Mouse (Mus musculus) liver, embryonic 14.5 days (tissue): ENCODE results near the gene Fmnl2. TPM values are rescaled to one million over a fixed set of nuclear protein-coding genes. Genes with fewer than 3 reads are reported as not detected.

Experiments
- ATAC-seq: fragments of 200-750 bp; cut with Nextera tagmentation; 2 replicates; pipeline ENCODE4 v1.8.0; 2017; ENCODE audit warnings: moderate number of reproducible peaks, mild to moderate bottlenecking, moderate library complexity; ENCODE audit not compliant: insufficient read depth
- DNase-seq, 3 experiments: peaks; one replicate each; pipeline ENCODE4 v3.0.0-alpha.2; 2012 to 2013; ENCODE audit warnings: low read depth in 3 of 3, low spot score in 3 of 3
- H3K27ac ChIP-seq: fragments of 300-500 bp; sonication (generic); 2 replicates; pipeline ENCODE4 v1.5.1; 2014; ENCODE audit warnings: moderate library complexity, mild to moderate bottlenecking, control low read depth, inconsistent platforms
- H3K27me3 ChIP-seq: fragments of 300-500 bp; sonication (generic); 2 replicates; pipeline ENCODE4 v1.6.1; 2014; ENCODE audit warnings: mild to moderate bottlenecking, low read length, moderate library complexity; ENCODE audit not compliant: control insufficient read depth, insufficient read depth
- H3K36me3 ChIP-seq: fragments of 300-500 bp; sonication (generic); replicated peaks from 2 replicates; pipeline ENCODE4 v1.6.1; 2014; ENCODE audit warnings: low read depth; ENCODE audit not compliant: control insufficient read depth, insufficient read depth
- H3K4me1 ChIP-seq, 2 experiments: fragments of 200-500 bp in 1 of 2; fragments of 300-500 bp in 1 of 2; sonication (generic) in 1 of 2; replicated peaks; 2 replicates each; pipeline ENCODE4 v1.6.1; 2012 to 2014; ENCODE audit warnings: antibody characterized with exemption in 1 of 2, inconsistent platforms in 1 of 2, low read length in 1 of 2; ENCODE audit not compliant: control insufficient read depth in 2 of 2, insufficient read depth in 2 of 2
- H3K4me2 ChIP-seq: fragments of 300-500 bp; sonication (generic); 2 replicates; pipeline ENCODE4 v1.6.1; 2014; ENCODE audit warnings: low read depth, mild to moderate bottlenecking, control low read depth, moderate library complexity
- H3K4me3 ChIP-seq, 2 experiments: fragments of 200-500 bp in 1 of 2; fragments of 300-500 bp in 1 of 2; sonication (generic) in 1 of 2; 2 replicates each; pipeline ENCODE4 v1.5.1; 2012 to 2014; ENCODE audit warnings: low read depth in 2 of 2, low read length in 2 of 2, mild to moderate bottlenecking in 2 of 2, control low read depth in 1 of 2, inconsistent platforms in 1 of 2, moderate library complexity in 1 of 2; ENCODE audit not compliant: insufficient read depth in 1 of 2
- H3K9ac ChIP-seq: fragments of 300-500 bp; sonication (generic); replicated peaks from 2 replicates; pipeline ENCODE4 v1.6.1; 2014; ENCODE audit warnings: mild to moderate bottlenecking, control low read depth, moderate library complexity
- H3K9me3 ChIP-seq: fragments of 300-500 bp; sonication (generic); 2 replicates; pipeline ENCODE4 v1.6.1; 2016; ENCODE audit warnings: low read length, mixed read lengths; ENCODE audit not compliant: control insufficient read depth
- CTCF ChIP-seq: IDR thresholded peaks from 2 replicates; pipeline ENCODE4 v1.5.1; 2016; ENCODE audit warnings: antibody characterized with exemption, low read depth, control low read depth
- EP300 ChIP-seq: IDR thresholded peaks from 2 replicates; pipeline ENCODE4 v1.6.1; 2016; ENCODE audit warnings: antibody characterized with exemption, low read depth
- WGBS: fragments of 180-500 bp; shearing (Covaris S2); extraction: QIAGEN DNeasy Blood & Tissue Kit; methylation state at CpG from one replicate; pipeline ENCODE4 v1.1.7; 2014; ENCODE audit not compliant: insufficient replicate concordance; 5-methylcytosine and 5-hydroxymethylcytosine counted together
- polyA plus RNA-seq, 2 experiments: library from polyadenylated mRNA; depleted of rRNA in 1 of 2; stranded (reverse) in 1 of 2; unstranded in 1 of 2; fragments of >200 nt; fragmentation: Nextera tagmentation in 1 of 2; extraction: Ambion mirVana in 1 of 2; gene quantifications; 2 replicates each; pipeline versions ENCODE4 v1.2.1 to v1.2.3; 2012 to 2014

Gene Fmnl2
- polyA plus RNA-seq, 2 experiments = 0.39 to 0.79 TPM

GRCm38 (mm10) chr2:52968884-52969283 is 111.2 kb downstream of the Fmnl2 start:
- Histone ChIP-seq H3K9ac (no peak overlapping the region), H3K9me3 (no peaks in the 10 kb centered on the region), H3K27ac (no peak overlapping the region), H3K4me1 (no peaks in the 10 kb centered on the region), H3K36me3 (no peaks in the 10 kb centered on the region), H3K4me2 (no peak overlapping the region), H3K27me3 (no peaks in the 10 kb centered on the region), H3K4me3 (no peak overlapping the region)
- ATAC-seq = no peak
- 80% methylated on average over 2 of the region's 2 CpGs for WGBS
- no peak for TF ChIP-seq CTCF
- TF ChIP-seq EP300 = no peak
- no peak for DNase-seq

- no peak for TF ChIP-seq EP300
- no peak for TF ChIP-seq CTCF
- ATAC-seq = no peak
Measured at GRCm38 (mm10) chr2:52974056-52974455, 116.4 kb downstream of the Fmnl2 start.

GRCm38 (mm10) chr2:52974776-52975175 is 117.1 kb downstream of the Fmnl2 start:
- Histone ChIP-seq H3K4me2 (no peak overlapping the region), H3K36me3 (no peaks in the 10 kb centered on the region), H3K4me1 (no peaks in the 10 kb centered on the region), H3K27me3 (no peaks in the 10 kb centered on the region), H3K9ac (no peak overlapping the region), H3K9me3 (no peaks in the 10 kb centered on the region), H3K4me3 (no peak overlapping the region), H3K27ac (no peak overlapping the region)
- TF ChIP-seq EP300 (no peak), CTCF (no peak)
- DNase-seq (no peak), ATAC-seq (no peak)
- 21% methylated on average over 1 of the region's 1 CpGs for WGBS

More at GRCm38 (mm10) chr2:52974056-52974455, 116.4 kb downstream of the Fmnl2 start:
- Histone ChIP-seq H3K36me3 (no peaks in the 10 kb centered on the region), H3K4me1 (no peaks in the 10 kb centered on the region), H3K27ac (no peak overlapping the region), H3K9me3 (no peaks in the 10 kb centered on the region), H3K4me3 (no peak overlapping the region), H3K9ac (no peak overlapping the region), H3K4me2 (no peak overlapping the region), H3K27me3 (no peaks in the 10 kb centered on the region)
- no peak for DNase-seq
- WGBS = 72% methylated on average over 6 of the region's 6 CpGs

- H3K27me3 ChIP-seq = no peaks in the 10 kb centered on the region
- H3K9me3 ChIP-seq = no peaks in the 10 kb centered on the region
- ATAC-seq (no peak), DNase-seq (no peak)
- no peak overlapping the region for H3K9ac ChIP-seq
- H3K4me2 ChIP-seq = no peak overlapping the region
- no peak overlapping the region for H3K27ac ChIP-seq
- H3K4me3 ChIP-seq = no peak overlapping the region
- no peaks in the 10 kb centered on the region for H3K4me1 ChIP-seq
- no peak for TF ChIP-seq EP300
- no peak for TF ChIP-seq CTCF
- H3K36me3 ChIP-seq = no peaks in the 10 kb centered on the region
- 60% methylated on average over 6 of the region's 6 CpGs for WGBS
Measured at GRCm38 (mm10) chr2:52977921-52978675, 120.4 kb downstream of the Fmnl2 start.

- WGBS = 44% methylated on average over 2 of the region's 2 CpGs
- H3K27ac ChIP-seq = no peak overlapping the region
- ATAC-seq = no peak
Measured at GRCm38 (mm10) chr2:52978796-52979195, 121.1 kb downstream of the Fmnl2 start.

More at GRCm38 (mm10) chr2:52978796-52979195, 121.1 kb downstream of the Fmnl2 start:
- Histone ChIP-seq H3K4me1 (no peaks in the 10 kb centered on the region), H3K4me3 (no peak overlapping the region), H3K9me3 (no peaks in the 10 kb centered on the region), H3K36me3 (no peaks in the 10 kb centered on the region), H3K9ac (no peak overlapping the region), H3K27me3 (no peaks in the 10 kb centered on the region), H3K4me2 (no peak overlapping the region)
- no peak for DNase-seq
- no peak for TF ChIP-seq EP300
- TF ChIP-seq CTCF = no peak
